Mouse (Mus musculus) intestine, embryonic 14.5 days (tissue): Measurements from ENCODE around the gene Lias. TPM values are rescaled to one million over a fixed set of nuclear protein-coding genes. Genes with fewer than 3 reads are reported as not detected.
A peak's percentile ranks its signal among the peaks of the same experiment; 100 is the strongest.

ENCODE experiments used
- ATAC-seq: fragments of 200-750 bp; cut with Nextera tagmentation; replicated peaks from 2 replicates; pipeline ENCODE4 v1.8.0; 2017; ENCODE audit warnings: low read depth, moderate number of reproducible peaks, moderate TSS enrichment, moderate library complexity; ENCODE audit not compliant: low FRiP score, low TSS enrichment
- DNase-seq: peaks from one replicate; pipeline ENCODE4 v3.0.0-alpha.2; 2018; ENCODE audit warnings: low spot score
- H3K27ac ChIP-seq: fragments of 300-500 bp; sonication (generic); 2 replicates; pipeline ENCODE4 v1.5.1; 2014; ENCODE audit warnings: low read depth, mild to moderate bottlenecking, control low read depth
- H3K27me3 ChIP-seq: fragments of 300-500 bp; sonication (generic); replicated peaks from 2 replicates; pipeline ENCODE4 v1.6.1; 2014; ENCODE audit warnings: low read length, control low read depth; ENCODE audit not compliant: control insufficient read depth, insufficient read depth
- H3K36me3 ChIP-seq: fragments of 300-500 bp; sonication (generic); 2 replicates; pipeline ENCODE4 v1.6.1; 2014; ENCODE audit warnings: low read length, control low read depth; ENCODE audit not compliant: control insufficient read depth, insufficient read depth
- H3K4me1 ChIP-seq: fragments of 300-500 bp; sonication (generic); replicated peaks from 2 replicates; pipeline ENCODE4 v1.6.1; 2014; ENCODE audit warnings: low read length, control low read depth, mixed read lengths; ENCODE audit not compliant: control insufficient read depth, insufficient read depth
- H3K4me2 ChIP-seq: fragments of 300-500 bp; sonication (generic); 2 replicates; pipeline ENCODE4 v1.6.1; 2014; ENCODE audit warnings: low read length
- H3K4me3 ChIP-seq: fragments of 300-500 bp; sonication (generic); 2 replicates; pipeline ENCODE4 v1.5.1; 2014; ENCODE audit warnings: low read depth, low read length, control low read depth, mixed read lengths
- H3K9ac ChIP-seq: fragments of 300-500 bp; sonication (generic); 2 replicates; pipeline ENCODE4 v1.6.1; 2014; ENCODE audit warnings: mild to moderate bottlenecking, low read length
- H3K9me3 ChIP-seq: fragments of 300-500 bp; sonication (generic); 2 replicates; pipeline ENCODE4 v1.6.1; 2016; ENCODE audit warnings: low read length, control low read depth; ENCODE audit not compliant: control insufficient read depth
- WGBS: fragments of 180-500 bp; shearing (Covaris S2); extraction: QIAGEN DNeasy Blood & Tissue Kit; methylation state at CpG from one replicate; pipeline ENCODE4 v1.1.7; 2014; 5-methylcytosine and 5-hydroxymethylcytosine counted together
- polyA plus RNA-seq: library from polyadenylated mRNA; unstranded; fragments of >200 nt; fragmentation: Nextera tagmentation; extraction: Ambion mirVana; gene quantifications from 2 replicates; pipeline ENCODE4 v1.2.1, GENCODE M21; 2014

Lias gene
- polyA plus RNA-seq, 1 experiment from 2014 or later = 61.9 TPM

GRCm38 (mm10) chr5:65371551-65371950, 19.7 kb upstream of the Lias start:
- no peak for ATAC-seq
- DNase-seq = no peak

GRCm38 (mm10) chr5:65374746-65375145, 16.6 kb upstream of the Lias start:
- H3K4me3 ChIP-seq = no peak overlapping the region
- H3K9ac ChIP-seq = no peak overlapping the region
- H3K36me3 ChIP-seq = no peaks in the 10 kb centered on the region
- H3K4me2 ChIP-seq = no peak overlapping the region
- DNase-seq (no peak), ATAC-seq (no peak)
- 81% methylated on average over 7 of the region's 7 CpGs for WGBS
- H3K27me3 ChIP-seq = no peaks in the 10 kb centered on the region
- no peaks in the 10 kb centered on the region for H3K4me1 ChIP-seq
- H3K27ac ChIP-seq = no peak overlapping the region
- H3K9me3 ChIP-seq = no peaks in the 10 kb centered on the region

More at GRCm38 (mm10) chr5:65371551-65371950, 19.7 kb upstream of the Lias start:
- WGBS = 93% methylated on average over 7 of the region's 7 CpGs
- Histone ChIP-seq H3K27ac (no peak overlapping the region), H3K9ac (no peak overlapping the region), H3K4me3 (no peak overlapping the region), H3K36me3 (no peaks in the 10 kb centered on the region), H3K4me2 (no peak overlapping the region), H3K9me3 (no peaks in the 10 kb centered on the region), H3K27me3 (no peaks in the 10 kb centered on the region), H3K4me1 (no peaks in the 10 kb centered on the region)

- DNase-seq (no peak), ATAC-seq (no peak)
- no peak overlapping the region for H3K4me3 ChIP-seq
- H3K4me1 ChIP-seq = peaks cover 7% of the 10 kb centered on the region
- H3K9me3 ChIP-seq = no peaks in the 10 kb centered on the region
- H3K27ac ChIP-seq = no peak overlapping the region
- H3K36me3 ChIP-seq = peaks cover 36% of the 10 kb centered on the region
- H3K4me2 ChIP-seq = no peak overlapping the region
- no peak overlapping the region for H3K9ac ChIP-seq
- WGBS = 82% methylated on average over 2 of the region's 2 CpGs
- no peaks in the 10 kb centered on the region for H3K27me3 ChIP-seq
Observed at GRCm38 (mm10) chr5:65385704-65386103, 5.6 kb upstream of the Lias start.

GRCm38 (mm10) chr5:65387008-65387867, 4.1 kb upstream of the Lias start:
- Histone ChIP-seq H3K9ac (no peak overlapping the region), H3K27ac (no peak overlapping the region), H3K4me3 (no peak overlapping the region), H3K9me3 (no peaks in the 10 kb centered on the region), H3K36me3 (peaks cover 36% of the 10 kb centered on the region), H3K4me1 (peaks cover 7% of the 10 kb centered on the region), H3K4me2 (no peak overlapping the region), H3K27me3 (no peaks in the 10 kb centered on the region)
- 81% methylated on average over 6 of the region's 6 CpGs for WGBS
- DNase-seq (peak; percentile 53), ATAC-seq (no peak)

GRCm38 (mm10) chr5:65391753-65392152, 456 bp downstream of the Lias start:
- Histone ChIP-seq H3K27ac (peak overlapping the region; percentile 76; the same call in 1 of the 2 replicates), H3K27me3 (no peaks in the 10 kb centered on the region), H3K9ac (peak overlapping the region; percentile 79), H3K36me3 (peaks cover 57% of the 10 kb centered on the region), H3K9me3 (no peaks in the 10 kb centered on the region), H3K4me3 (peak overlapping the region; percentile 98), H3K4me2 (peak overlapping the region; percentile 73), H3K4me1 (peaks cover 7% of the 10 kb centered on the region)
- 2% methylated on average over 12 of the region's 12 CpGs for WGBS
- ATAC-seq (peak; percentile 42; the same call in 1 of the 2 replicates), DNase-seq (peak; percentile 60)

GRCm38 (mm10) chr5:65394425-65394824, 3.1 kb downstream of the Lias start:
- Histone ChIP-seq H3K4me1 (peaks cover 7% of the 10 kb centered on the region), H3K4me2 (no peak overlapping the region), H3K36me3 (peaks cover 55% of the 10 kb centered on the region), H3K4me3 (no peak overlapping the region), H3K27ac (no peak overlapping the region), H3K27me3 (no peaks in the 10 kb centered on the region), H3K9me3 (no peaks in the 10 kb centered on the region), H3K9ac (no peak overlapping the region)
- WGBS = 89% methylated on average over 7 of the region's 7 CpGs
- no peak for DNase-seq
- ATAC-seq = no peak

GRCm38 (mm10) chr5:65401251-65401994, 10.1 kb downstream of the Lias start:
- ATAC-seq (peak; percentile 81; the same call in 1 of the 2 replicates), DNase-seq (peak; percentile 83)
- Histone ChIP-seq H3K36me3 (peaks cover 86% of the 10 kb centered on the region), H3K9me3 (no peaks in the 10 kb centered on the region), H3K4me2 (no peak overlapping the region), H3K9ac (no peak overlapping the region), H3K4me3 (no peak overlapping the region), H3K27me3 (no peaks in the 10 kb centered on the region), H3K4me1 (no peaks in the 10 kb centered on the region), H3K27ac (no peak overlapping the region)
- WGBS = 27% methylated on average over 2 of the region's 2 CpGs

GRCm38 (mm10) chr5:65407989-65408388, 16.7 kb downstream of the Lias start:
- Histone ChIP-seq H3K27me3 (no peaks in the 10 kb centered on the region), H3K9ac (no peak overlapping the region), H3K9me3 (no peaks in the 10 kb centered on the region), H3K4me2 (no peak overlapping the region), H3K27ac (no peak overlapping the region), H3K36me3 (peaks cover 65% of the 10 kb centered on the region), H3K4me1 (no peaks in the 10 kb centered on the region), H3K4me3 (no peak overlapping the region)
- ATAC-seq = no peak
- WGBS = 67% methylated on average over 12 of the region's 12 CpGs
- no peak for DNase-seq
